Comparison of ENCODE assay signal across 8 mouse cellular contexts in genomic region chr2:25582466-25583119, GRCm38 (mm10). TPM values are rescaled to one million over a fixed set of nuclear protein-coding genes. Genes with fewer than 3 reads are reported as not detected.
DNase-seq lines count a peak whose midpoint lies in the region.

No protein-coding gene starts in this region.

- DNase-seq in adrenal gland, adult 2 months = peak; percentile 52
- DNase-seq in adrenal gland, adult 8-10 months = no peak
- peak; percentile 58 for DNase-seq in lung, postnatal 10 days
- no peak for DNase-seq in lung, postnatal 14 days
- peak; percentile 84 to 88 for DNase-seq in frontal cortex, postnatal 14 days (ENCODE audit: low spot score in 2 of 2)
- DNase-seq in left cerebral cortex, postnatal 4 days = peak; percentile 69
- DNase-seq in right cerebral cortex, postnatal 14 days = peak; percentile 90
- no peak for DNase-seq in urinary bladder, postnatal 10 days (ENCODE audit: low spot score)

- intact Hi-C loops in left cerebral cortex, postnatal 4 days (cut with DNase I) = no loop called here

RNA-seq across cellular contexts. Expression of gene Ajm1, which starts 1.0 kb away (rescaled TPM):
- total RNA-seq in adrenal gland, adult 2 months (2021) = 1 to 10 TPM; 1.4 to 2.1 TPM
- 10.5 and 13.5 TPM in 2 replicates for polyA plus RNA-seq in adrenal gland, adult 2 months (2012; rRNA removed)
- 1 to 10 TPM; 1.6 to 4.8 (median 3.8) TPM for total RNA-seq in adrenal gland, adult 8-10 months (2022)
- 10 to 100 TPM; 49.0 to 59.4 TPM for total RNA-seq in left cerebral cortex, postnatal 4 days (2021)

RNA-seq across cellular contexts. Expression of gene Phpt1, which starts 7.6 kb away (rescaled TPM):
- 10 to 100 TPM; 53.5 to 54.1 TPM for total RNA-seq in adrenal gland, adult 2 months (2021)
- 36.7 and 53.4 TPM in 2 replicates for polyA plus RNA-seq in adrenal gland, adult 2 months (2012; rRNA removed)
- 10 to 100 TPM; 61.3 to 76.9 (median 66.1) TPM for total RNA-seq in adrenal gland, adult 8-10 months (2022)
- total RNA-seq in left cerebral cortex, postnatal 4 days (2021) = 10 to 100 TPM; 77.1 to 79.5 TPM

RNA-seq across cellular contexts. Expression of gene Mamdc4, which starts 7.9 kb away (rescaled TPM):
- 1 to 10 TPM; 2.3 to 7.4 TPM for total RNA-seq in adrenal gland, adult 2 months (2021)
- 4.2 and 8.8 TPM in 2 replicates for polyA plus RNA-seq in adrenal gland, adult 2 months (2012; rRNA removed)
- total RNA-seq in adrenal gland, adult 8-10 months (2022) = 10 to 100 TPM in 1 of 4 experiments, 1 to 10 TPM in 3; 1.4 to 11.0 (median 4.0) TPM
- total RNA-seq in left cerebral cortex, postnatal 4 days (2021) = 1 to 10 TPM; 1.8 to 2.9 TPM

RNA-seq across cellular contexts. Expression of gene Edf1, which starts 24.9 kb away (rescaled TPM):
- total RNA-seq in adrenal gland, adult 2 months (2021) = 100 to 1,000 TPM; 307 to 329 TPM
- 127 and 140 TPM in 2 replicates for polyA plus RNA-seq in adrenal gland, adult 2 months (2012; rRNA removed)
- total RNA-seq in adrenal gland, adult 8-10 months (2022) = 100 to 1,000 TPM; 149 to 331 (median 215) TPM
- 100 to 1,000 TPM; 154 to 155 TPM for total RNA-seq in left cerebral cortex, postnatal 4 days (2021)

RNA-seq across cellular contexts. Expression of gene Rabl6, which starts 25.7 kb away (rescaled TPM):
- 10 to 100 TPM; 86.4 to 96.9 TPM for total RNA-seq in adrenal gland, adult 2 months (2021)
- 139 and 150 TPM in 2 replicates for polyA plus RNA-seq in adrenal gland, adult 2 months (2012; rRNA removed)
- 100 to 1,000 TPM; 121 to 178 (median 137) TPM for total RNA-seq in adrenal gland, adult 8-10 months (2022)
- 10 to 100 TPM; 85.9 to 87.1 TPM for total RNA-seq in left cerebral cortex, postnatal 4 days (2021)

Comparison
In these comparisons a context has a peak if more than half of its experiments do, and no peak if none do; other contexts are left out.
1. DNase-seq: peak in adrenal gland, adult 2 months (single experiment), lung, postnatal 10 days (single experiment), frontal cortex, postnatal 14 days (2 of 2), left cerebral cortex, postnatal 4 days (single experiment) and right cerebral cortex, postnatal 14 days (single experiment); none in adrenal gland, adult 8-10 months (single experiment), lung, postnatal 14 days (single experiment) and urinary bladder, postnatal 10 days (single experiment).
2. RNA of gene Ajm1, which starts 1.0 kb away (total RNA-seq): 49.0 to 59.4 TPM in left cerebral cortex, postnatal 4 days; 1.6 to 4.8 TPM in adrenal gland, adult 8-10 months and 1.4 to 2.1 TPM in adrenal gland, adult 2 months; every median in the first group is over 4 times any median in the second.